Mouse (Mus musculus) liver, embryonic 16.5 days (tissue): ENCODE results near the gene Eaf1. TPM values are rescaled to one million over a fixed set of nuclear protein-coding genes. Genes with fewer than 3 reads are reported as not detected.

ENCODE experiments used
- ATAC-seq: fragments of 200-750 bp; cut with Nextera tagmentation; 2 replicates; pipeline ENCODE4 v1.8.0; 2017; ENCODE audit warnings: low read depth, mild to moderate bottlenecking, moderate number of reproducible peaks, moderate library complexity
- H3K27ac ChIP-seq: fragments of 300-500 bp; sonication (generic); 2 replicates; pipeline ENCODE4 v1.5.1; 2014; ENCODE audit warnings: mild to moderate bottlenecking, low read length
- H3K27me3 ChIP-seq: fragments of 300-500 bp; sonication (generic); 2 replicates; pipeline ENCODE4 v1.6.1; 2014; ENCODE audit warnings: low read depth, low read length, mixed read lengths; ENCODE audit not compliant: control insufficient read depth, insufficient read depth
- H3K36me3 ChIP-seq: fragments of 300-500 bp; sonication (generic); 2 replicates; pipeline ENCODE4 v1.6.1; 2014; ENCODE audit warnings: mild to moderate bottlenecking; ENCODE audit not compliant: control insufficient read depth, insufficient read depth
- H3K4me1 ChIP-seq: fragments of 300-500 bp; sonication (generic); 2 replicates; pipeline ENCODE4 v1.6.1; 2014; ENCODE audit warnings: low read depth, low read length, mixed read lengths; ENCODE audit not compliant: control insufficient read depth
- H3K4me2 ChIP-seq: fragments of 300-500 bp; sonication (generic); 2 replicates; pipeline ENCODE4 v1.6.1; 2014; ENCODE audit warnings: low read depth, low read length, mixed read lengths
- H3K4me3 ChIP-seq: fragments of 300-500 bp; sonication (generic); 2 replicates; pipeline ENCODE4 v1.5.1; 2014; ENCODE audit warnings: low read depth, mild to moderate bottlenecking, low read length
- H3K9ac ChIP-seq: fragments of 300-500 bp; sonication (generic); 2 replicates; pipeline ENCODE4 v1.6.1; 2014; ENCODE audit warnings: low read depth, low read length
- H3K9me3 ChIP-seq: fragments of 300-500 bp; sonication (generic); replicated peaks from 2 replicates; pipeline ENCODE4 v1.6.1; 2016; ENCODE audit warnings: low read length; ENCODE audit not compliant: control insufficient read depth
- WGBS: fragments of 180-500 bp; shearing (Covaris S2); extraction: QIAGEN DNeasy Blood & Tissue Kit; methylation state at CpG from one replicate; pipeline ENCODE4 v1.1.7; 2014; ENCODE audit not compliant: insufficient replicate concordance; 5-methylcytosine and 5-hydroxymethylcytosine counted together
- polyA plus RNA-seq: library from polyadenylated mRNA; unstranded; fragments of >200 nt; fragmentation: Nextera tagmentation; extraction: Ambion mirVana; gene quantifications from 2 replicates; pipeline ENCODE4 v1.2.1, GENCODE M21; 2015

The Eaf1 gene
- polyA plus RNA-seq, 1 experiment from 2014 or later: 20.8 TPM

DNA sequence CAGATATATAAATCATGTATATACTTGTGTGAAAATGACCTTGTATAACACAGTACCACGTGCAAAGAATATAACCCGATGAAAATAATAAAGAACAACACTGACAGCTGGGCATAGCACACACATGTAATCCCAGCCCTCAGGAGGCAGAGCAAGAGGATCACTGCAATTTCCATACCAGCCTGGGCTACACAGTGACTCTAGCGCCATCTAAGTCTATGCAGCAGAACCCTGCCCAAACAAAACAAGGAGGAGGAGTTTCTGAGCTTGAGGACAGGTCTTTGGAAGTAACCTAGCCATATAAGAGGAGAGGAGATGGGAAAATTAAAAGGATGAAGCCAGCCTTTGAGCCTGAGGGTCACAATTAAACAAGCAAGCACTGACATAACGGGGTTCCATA lies 24.5 kb upstream of the Eaf1 start:
- Histone ChIP-seq H3K36me3 (no peaks in the 10 kb centered on the region), H3K27ac (no peak overlapping the region), H3K9me3 (no peaks in the 10 kb centered on the region), H3K4me3 (no peak overlapping the region), H3K9ac (no peak overlapping the region), H3K27me3 (no peaks in the 10 kb centered on the region), H3K4me2 (no peak overlapping the region), H3K4me1 (no peaks in the 10 kb centered on the region)
- ATAC-seq: no peak
- WGBS: 44% methylated on average over 4 of the region's 4 CpGs

DNA sequence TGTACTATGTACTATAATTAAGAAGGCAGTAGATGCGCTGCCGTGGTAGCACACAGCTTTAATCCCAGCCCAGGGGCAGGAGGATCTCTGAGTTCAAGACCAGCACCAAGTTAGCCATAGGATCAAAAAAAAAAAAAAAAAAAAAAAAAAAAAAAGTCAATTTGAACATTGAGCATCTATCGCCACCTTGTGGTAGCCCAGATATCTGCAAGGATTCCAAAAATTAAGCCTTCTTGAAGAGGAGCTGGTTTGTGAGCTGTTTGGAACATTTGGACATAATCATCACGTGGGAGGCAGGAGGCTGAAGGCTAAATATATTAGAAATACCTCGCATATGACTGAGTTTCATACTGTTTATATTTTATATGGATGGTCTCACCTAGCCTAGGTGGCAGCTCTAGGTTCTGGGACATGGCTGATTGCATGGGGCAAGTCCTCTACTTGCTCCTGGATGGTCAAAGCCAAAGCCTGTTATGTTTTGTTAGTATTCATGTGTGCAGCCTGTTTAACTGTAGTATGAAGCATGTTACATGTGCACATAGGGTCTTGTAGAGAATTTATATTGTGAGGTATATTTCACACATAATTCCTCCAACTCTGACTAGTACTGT lies 21.6 kb upstream of the Eaf1 start:
- Histone ChIP-seq H3K9ac (no peak overlapping the region), H3K27ac (no peak overlapping the region), H3K9me3 (no peaks in the 10 kb centered on the region), H3K36me3 (no peaks in the 10 kb centered on the region), H3K4me2 (no peak overlapping the region), H3K27me3 (no peaks in the 10 kb centered on the region), H3K4me1 (no peaks in the 10 kb centered on the region), H3K4me3 (no peak overlapping the region)
- ATAC-seq: no peak
- WGBS: 1% methylated on average over 5 of the region's 5 CpGs

DNA sequence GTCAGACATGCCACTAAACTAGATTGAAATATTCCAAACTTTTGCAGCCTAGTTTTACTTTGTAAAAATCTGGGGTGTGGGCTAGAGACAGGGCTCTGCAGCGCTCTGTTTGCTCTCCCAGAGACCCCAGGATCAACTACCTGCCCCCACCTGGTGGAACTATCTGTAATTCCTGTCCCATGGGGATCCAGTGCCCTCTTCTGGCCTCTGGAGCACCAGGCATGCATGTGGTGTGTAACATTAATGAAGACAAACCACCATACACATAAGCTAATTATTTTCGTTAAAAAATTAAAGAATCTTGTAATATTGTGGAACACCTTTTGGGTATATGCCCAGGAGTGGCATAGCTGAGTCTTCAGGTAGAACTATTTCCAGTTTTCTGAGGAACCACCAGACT lies 20.9 kb upstream of the Eaf1 start:
- ATAC-seq: no peak
- H3K4me2 ChIP-seq: no peak overlapping the region
- H3K36me3 ChIP-seq: no peaks in the 10 kb centered on the region
- H3K4me1 ChIP-seq: no peaks in the 10 kb centered on the region
- WGBS: 74% methylated on average over 2 of the region's 2 CpGs
- H3K27me3 ChIP-seq: no peaks in the 10 kb centered on the region
- H3K27ac ChIP-seq: no peak overlapping the region
- no peak overlapping the region for H3K9ac ChIP-seq
- no peaks in the 10 kb centered on the region for H3K9me3 ChIP-seq
- no peak overlapping the region for H3K4me3 ChIP-seq

DNA sequence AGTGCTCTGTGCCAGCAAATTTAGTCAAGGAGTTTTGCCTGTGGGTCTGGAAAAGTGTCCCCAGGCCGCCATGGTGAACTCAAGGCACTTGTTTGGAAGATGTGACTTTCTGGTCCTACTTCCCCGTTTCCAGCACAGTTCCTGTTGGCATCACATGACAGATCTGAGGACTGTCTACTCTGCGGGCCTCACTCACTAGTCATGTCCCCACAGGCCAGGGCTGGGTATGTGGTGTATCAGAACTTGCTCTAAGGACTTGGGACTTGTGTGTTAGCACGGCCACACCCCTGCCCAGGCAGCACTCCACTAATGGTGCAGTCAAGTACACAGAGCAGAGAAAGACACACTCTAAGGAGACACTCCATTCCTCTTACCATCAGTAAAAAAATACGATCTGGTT lies 11.8 kb upstream of the Eaf1 start:
- Histone ChIP-seq H3K9me3 (no peaks in the 10 kb centered on the region), H3K4me2 (no peak overlapping the region), H3K27me3 (no peaks in the 10 kb centered on the region), H3K4me1 (no peaks in the 10 kb centered on the region), H3K4me3 (no peak overlapping the region), H3K36me3 (peaks cover 43% of the 10 kb centered on the region), H3K9ac (no peak overlapping the region), H3K27ac (no peak overlapping the region)
- 64% methylated on average over 5 of the region's 5 CpGs for WGBS
- ATAC-seq: no peak

DNA sequence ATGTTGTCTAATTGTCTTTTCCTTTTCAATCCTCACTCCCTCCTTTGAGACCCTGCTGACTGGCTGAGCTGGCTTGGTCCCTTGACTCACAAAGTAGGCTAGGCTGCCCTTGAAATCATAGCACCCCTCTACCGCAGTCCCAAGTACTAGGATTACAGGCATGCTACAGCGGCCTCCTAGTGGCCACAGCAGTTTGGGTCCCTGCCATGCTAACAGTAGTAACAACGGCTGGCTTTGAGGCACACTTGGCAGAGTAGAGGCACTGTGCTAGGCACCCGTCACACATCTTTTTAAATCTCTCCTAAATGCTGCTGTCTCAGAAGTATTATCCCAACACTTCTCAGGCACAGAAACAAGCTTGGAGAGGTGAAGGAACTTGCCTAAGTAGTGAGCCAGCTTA lies 7.7 kb upstream of the Eaf1 start:
- Histone ChIP-seq H3K27ac (no peak overlapping the region), H3K4me1 (no peaks in the 10 kb centered on the region), H3K4me3 (no peak overlapping the region), H3K9ac (no peak overlapping the region), H3K27me3 (no peaks in the 10 kb centered on the region), H3K36me3 (peaks cover 32% of the 10 kb centered on the region), H3K9me3 (no peaks in the 10 kb centered on the region), H3K4me2 (no peak overlapping the region)
- WGBS: 73% methylated on average over 4 of the region's 4 CpGs
- no peak for ATAC-seq

DNA sequence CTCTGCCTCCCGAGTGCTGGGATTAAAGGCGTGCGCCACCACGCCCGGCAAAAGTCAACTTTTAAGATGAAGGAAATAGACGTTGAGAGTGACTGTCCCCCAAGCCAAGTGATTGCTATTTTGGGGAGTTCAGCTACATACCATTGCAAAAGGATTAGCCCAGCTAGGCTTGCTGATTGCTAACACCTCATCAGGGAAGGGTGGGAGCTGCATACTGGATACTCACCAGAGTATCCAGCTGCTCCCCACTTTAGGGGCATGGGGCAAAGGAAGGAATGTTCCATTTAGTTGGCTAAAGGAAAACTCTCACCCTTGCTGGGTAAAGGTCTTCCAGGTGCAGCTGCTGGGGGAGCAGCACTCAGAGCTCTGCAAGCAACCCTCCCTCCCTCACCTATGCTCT lies 6.1 kb upstream of the Eaf1 start:
- Histone ChIP-seq H3K9ac (no peak overlapping the region), H3K36me3 (peaks cover 29% of the 10 kb centered on the region), H3K4me3 (no peak overlapping the region), H3K27ac (no peak overlapping the region), H3K9me3 (no peaks in the 10 kb centered on the region), H3K4me2 (no peak overlapping the region), H3K4me1 (peaks cover under 1% of the 10 kb centered on the region), H3K27me3 (no peaks in the 10 kb centered on the region)
- ATAC-seq: no peak
- 93% methylated on average over 6 of the region's 6 CpGs for WGBS

DNA sequence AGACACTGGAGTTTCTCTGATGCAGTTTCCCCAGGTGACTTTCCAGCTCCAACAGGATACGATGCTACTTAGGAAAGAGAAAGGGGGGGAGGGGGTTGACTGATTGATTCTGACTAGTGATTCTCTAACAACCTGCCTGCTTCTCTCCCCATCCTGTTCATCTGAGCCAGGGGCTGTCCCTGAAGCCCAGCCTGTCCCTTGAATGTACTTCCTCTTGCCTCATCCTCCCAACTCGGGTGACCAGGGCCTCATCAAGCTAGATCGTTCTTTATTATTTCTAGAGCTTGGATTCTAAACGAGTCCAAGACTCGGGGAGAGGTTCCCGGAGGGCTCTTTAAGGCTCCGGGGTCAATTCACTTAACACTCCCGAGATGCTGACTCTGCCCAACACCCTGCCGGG lies 298 bp upstream of the Eaf1 start:
- peak overlapping the region; percentile 92 for H3K9ac ChIP-seq
- peak overlapping the region; percentile 76 for H3K4me3 ChIP-seq
- peaks cover 32% of the 10 kb centered on the region for H3K4me1 ChIP-seq
- 17% methylated on average over 9 of the region's 9 CpGs for WGBS
- ATAC-seq: no peak
- no peaks in the 10 kb centered on the region for H3K9me3 ChIP-seq
- peaks cover 23% of the 10 kb centered on the region for H3K36me3 ChIP-seq
- no peaks in the 10 kb centered on the region for H3K27me3 ChIP-seq
- peak overlapping the region; percentile 78 for H3K4me2 ChIP-seq
- H3K27ac ChIP-seq: peak overlapping the region; percentile 90; the same call in 1 of the 2 replicates

DNA sequence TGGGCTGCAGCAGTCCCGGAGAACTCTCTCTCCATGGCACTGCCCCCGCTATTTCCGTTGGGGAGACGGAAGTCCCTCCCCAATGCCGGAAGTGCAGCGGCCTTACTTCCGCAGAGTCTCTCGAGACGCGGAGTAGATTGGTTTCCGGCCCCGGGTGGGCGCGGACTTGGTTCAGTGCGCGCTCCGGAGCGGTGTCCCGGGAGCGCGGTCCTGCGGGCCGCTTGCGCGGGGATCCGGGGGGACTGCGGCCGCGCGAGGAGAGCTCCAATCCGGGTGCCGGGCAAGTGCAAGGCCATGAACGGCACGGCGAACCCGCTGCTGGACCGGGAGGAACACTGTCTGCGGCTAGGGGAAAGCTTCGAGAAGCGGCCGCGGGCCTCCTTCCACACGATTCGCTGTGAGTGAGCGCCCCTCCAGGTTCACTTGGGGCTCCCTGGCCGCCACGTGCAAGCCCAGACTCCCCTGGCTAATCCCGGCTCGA lies 816 bp downstream of the Eaf1 start, which contains the start of gene Mettl6:
Gene Mettl6, minus strand, starts transcription at position 66 of the 481 bp plus-strand sequence.
- H3K9ac ChIP-seq: peak within 1 kb of the TSS; percentile 92
- 1% methylated on average over 46 of the region's 49 CpGs for WGBS
- H3K36me3 ChIP-seq: peaks cover 26% of the 10 kb centered on the region
- H3K4me2 ChIP-seq: peak within 1 kb of the TSS; percentile 91
- no peaks in the 10 kb centered on the region for H3K9me3 ChIP-seq
- peaks cover 32% of the 10 kb centered on the region for H3K4me1 ChIP-seq
- ATAC-seq: peak; percentile 86
- peak within 1 kb of the TSS; percentile 90 for H3K27ac ChIP-seq
- H3K27me3 ChIP-seq: no peaks in the 10 kb centered on the region
- H3K4me3 ChIP-seq: peak within 1 kb of the TSS; percentile 76

DNA sequence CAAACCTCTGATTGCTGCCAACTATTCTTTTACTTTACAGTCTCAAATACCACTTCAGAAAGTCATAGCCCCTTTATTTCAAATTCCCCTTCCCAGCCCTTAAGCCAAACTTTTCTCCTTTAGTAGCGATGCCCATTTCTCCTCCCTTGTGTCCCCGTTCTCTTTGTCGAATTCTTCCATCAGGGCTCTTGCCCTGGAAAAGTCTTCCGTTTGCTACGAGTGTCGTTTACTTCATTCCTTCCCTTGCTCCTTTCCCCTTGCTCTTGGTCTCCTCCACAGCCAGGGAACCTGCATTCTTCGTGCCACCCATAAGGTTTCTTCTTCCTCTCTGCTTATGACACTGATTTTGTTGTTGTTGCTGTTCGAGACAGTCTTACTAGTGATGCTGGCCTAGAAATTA lies 1.3 kb downstream of the Eaf1 start:
- Histone ChIP-seq H3K27me3 (no peaks in the 10 kb centered on the region), H3K9me3 (no peaks in the 10 kb centered on the region), H3K27ac (peak overlapping the region; percentile 90), H3K4me1 (peaks cover 32% of the 10 kb centered on the region), H3K9ac (peak overlapping the region; percentile 92), H3K36me3 (peaks cover 29% of the 10 kb centered on the region), H3K4me3 (peak overlapping the region; percentile 76), H3K4me2 (peak overlapping the region; percentile 91)
- ATAC-seq: no peak
- 2% methylated on average over 8 of the region's 8 CpGs for WGBS
